Mouse (Mus musculus) G1E (cell line): ENCODE measurements around the gene Mypop. TPM values are rescaled to one million over a fixed set of nuclear protein-coding genes. Genes with fewer than 3 reads are reported as not detected.

Experiments used
- ATAC-seq: 2 replicates; pipeline ENCODE4 v1.8.0; 2016; ENCODE audit warnings: mild to moderate bottlenecking; ENCODE audit not compliant: insufficient number of reproducible peaks, poor library complexity, low FRiP score, severe bottlenecking; ENCODE audit errors: extremely low read depth
- DNase-seq: peaks from one replicate; pipeline ENCODE4 v3.0.0; 2012; ENCODE audit warnings: low spot score
- H3K27me3 ChIP-seq: 2 replicates; pipeline ENCODE4 v1.6.1; 2012; ENCODE audit warnings: mild to moderate bottlenecking, low read length, inconsistent platforms; ENCODE audit not compliant: insufficient read depth
- H3K36me3 ChIP-seq: replicated peaks from 2 replicates; pipeline ENCODE3; 2012; ENCODE audit warnings: mild to moderate bottlenecking, inconsistent platforms
- H3K4me1 ChIP-seq: 2 replicates; pipeline ENCODE4 v1.6.1; 2012; ENCODE audit warnings: low read depth, low read length, inconsistent platforms, mixed read lengths; ENCODE audit not compliant: insufficient read depth
- H3K4me3 ChIP-seq: 2 replicates; pipeline ENCODE4 v1.5.1; 2012; ENCODE audit warnings: low read depth, mild to moderate bottlenecking, inconsistent platforms, low read length, moderate library complexity, mixed read lengths
- H3K9me3 ChIP-seq: replicated peaks from 2 replicates; pipeline ENCODE4 v1.6.1; 2012; ENCODE audit warnings: inconsistent platforms
- CTCF ChIP-seq: IDR thresholded peaks from 2 replicates; pipeline ENCODE4 v1.5.1; 2012; ENCODE audit warnings: low read depth, low read length, inconsistent platforms, mixed read lengths
- GATA1 ChIP-seq: IDR thresholded peaks from 2 replicates; pipeline ENCODE4 v1.6.1; 2012; ENCODE audit warnings: borderline replicate concordance, low read length, inconsistent platforms, mixed read lengths
- GATA2 ChIP-seq: IDR thresholded peaks from 2 replicates; pipeline ENCODE4 v1.6.1; 2012; ENCODE audit warnings: low read depth, low read length, inconsistent platforms, borderline replicate concordance
- POLR2AphosphoS5 ChIP-seq: IDR thresholded peaks from 2 replicates; pipeline ENCODE4 v1.6.1; 2012; ENCODE audit warnings: low read depth, low read length, inconsistent platforms; ENCODE audit not compliant: insufficient replicate concordance
- TAL1 ChIP-seq: conservative IDR thresholded peaks from 2 replicates; pipeline ENCODE4 v1.6.1; 2012; ENCODE audit warnings: low read depth, low read length, inconsistent platforms, mixed read lengths
- polyA plus RNA-seq: library from polyadenylated mRNA; stranded (reverse); fragments of >175 nt; gene quantifications from 2 replicates; pipeline ENCODE4 v1.2.3, GENCODE M21; 2012
- total RNA-seq, 2 experiments: library from RNA; stranded (forward) in 1 of 2; stranded (reverse) in 1 of 2; fragments of 200-1000 nt in 1 of 2; fragments of >200 nt in 1 of 2; fragmentation: Nextera tagmentation in 1 of 2; gene quantifications; 2 replicates each; pipeline ENCODE4 v1.2.3; 2014 to 2017

Mypop gene
- total and polyA plus RNA-seq, 3 experiments: 2.0 to 15.8 (median 2.4) TPM

DNA sequence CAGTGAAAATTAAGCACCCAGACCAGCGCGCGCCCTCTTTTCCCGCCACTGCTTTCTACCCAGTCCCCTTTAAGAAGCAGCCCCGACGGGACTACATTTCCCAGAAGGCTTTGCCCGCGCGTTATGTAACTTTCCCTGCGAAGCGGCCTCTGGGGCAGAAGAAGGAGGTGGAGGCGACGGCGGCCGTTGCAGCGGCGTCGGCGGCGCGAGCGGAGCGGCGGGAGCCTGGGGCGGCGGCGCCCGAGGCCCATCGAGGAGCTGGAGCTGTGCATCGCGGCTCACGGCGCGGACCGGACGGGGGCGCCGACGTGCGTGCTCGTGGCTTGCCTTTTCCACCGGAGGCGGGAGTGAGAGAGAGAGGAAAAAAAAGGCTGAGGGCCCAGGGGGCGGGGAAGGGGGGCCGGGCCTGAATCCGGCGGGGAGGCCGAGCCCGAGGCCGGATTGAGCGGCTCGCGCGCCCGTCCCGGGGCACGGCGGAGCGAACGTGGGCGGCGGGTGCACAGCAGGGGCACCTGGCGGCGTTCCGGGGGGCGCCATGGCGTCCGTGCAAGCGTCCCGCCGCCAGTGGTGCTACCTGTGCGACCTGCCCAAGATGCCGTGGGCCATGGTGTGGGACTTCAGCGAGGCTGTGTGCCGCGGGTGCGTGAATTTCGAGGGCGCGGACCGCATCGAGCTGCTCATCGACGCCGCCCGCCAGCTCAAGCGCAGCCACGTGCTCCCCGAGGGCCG is 13.0 kb downstream of the Mypop start, which contains the start of gene Irf2bp1:
Irf2bp1 (plus strand) TSS at position 143 of the 729 bp plus-strand sequence.
- no peak for TF ChIP-seq GATA1
- no peak for TF ChIP-seq POLR2AphosphoS5
- TF ChIP-seq CTCF: no peak
- no peak for TF ChIP-seq TAL1
- TF ChIP-seq GATA2: no peak
- H3K27me3 ChIP-seq: no peaks in the 10 kb centered on the region
- ATAC-seq (peak; percentile 55), DNase-seq (peak; percentile 74)
- H3K36me3 ChIP-seq: peaks cover 56% of the 10 kb centered on the region
- H3K4me1 ChIP-seq: peaks cover 68% of the 10 kb centered on the region
- peak within 1 kb of the TSS; percentile 90 for H3K4me3 ChIP-seq
- H3K9me3 ChIP-seq: no peaks in the 10 kb centered on the region

DNA sequence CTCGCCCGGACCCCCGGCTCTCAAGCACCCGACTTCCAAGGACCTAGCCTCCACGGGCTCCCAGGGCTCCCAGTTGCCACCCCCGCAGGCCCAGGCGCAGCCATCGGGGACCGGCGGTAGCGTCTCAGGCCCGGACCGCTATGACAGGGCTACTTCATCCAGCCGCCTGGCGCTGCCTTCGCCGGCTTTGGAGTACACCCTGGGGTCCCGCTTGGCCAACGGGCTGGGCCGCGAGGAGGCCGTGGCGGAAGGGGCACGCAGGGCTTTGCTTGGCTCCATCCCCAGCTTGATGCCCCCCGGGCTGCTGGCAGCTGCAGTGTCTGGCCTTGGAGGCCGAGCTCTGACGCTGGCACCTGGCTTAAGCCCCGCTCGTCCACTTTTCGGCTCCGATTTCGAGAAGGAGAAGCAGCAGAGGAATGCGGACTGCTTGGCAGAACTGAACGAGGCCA is 13.6 kb downstream of the Mypop start:
- H3K27me3 ChIP-seq: no peaks in the 10 kb centered on the region
- H3K4me3 ChIP-seq: peak overlapping the region; percentile 90
- no peak for TF ChIP-seq TAL1
- TF ChIP-seq POLR2AphosphoS5: no peak
- TF ChIP-seq GATA1: no peak
- no peak for TF ChIP-seq GATA2
- no peak for TF ChIP-seq CTCF
- DNase-seq (no peak), ATAC-seq (no peak)
- peaks cover 68% of the 10 kb centered on the region for H3K4me1 ChIP-seq
- no peaks in the 10 kb centered on the region for H3K9me3 ChIP-seq
- H3K36me3 ChIP-seq: peaks cover 56% of the 10 kb centered on the region

DNA sequence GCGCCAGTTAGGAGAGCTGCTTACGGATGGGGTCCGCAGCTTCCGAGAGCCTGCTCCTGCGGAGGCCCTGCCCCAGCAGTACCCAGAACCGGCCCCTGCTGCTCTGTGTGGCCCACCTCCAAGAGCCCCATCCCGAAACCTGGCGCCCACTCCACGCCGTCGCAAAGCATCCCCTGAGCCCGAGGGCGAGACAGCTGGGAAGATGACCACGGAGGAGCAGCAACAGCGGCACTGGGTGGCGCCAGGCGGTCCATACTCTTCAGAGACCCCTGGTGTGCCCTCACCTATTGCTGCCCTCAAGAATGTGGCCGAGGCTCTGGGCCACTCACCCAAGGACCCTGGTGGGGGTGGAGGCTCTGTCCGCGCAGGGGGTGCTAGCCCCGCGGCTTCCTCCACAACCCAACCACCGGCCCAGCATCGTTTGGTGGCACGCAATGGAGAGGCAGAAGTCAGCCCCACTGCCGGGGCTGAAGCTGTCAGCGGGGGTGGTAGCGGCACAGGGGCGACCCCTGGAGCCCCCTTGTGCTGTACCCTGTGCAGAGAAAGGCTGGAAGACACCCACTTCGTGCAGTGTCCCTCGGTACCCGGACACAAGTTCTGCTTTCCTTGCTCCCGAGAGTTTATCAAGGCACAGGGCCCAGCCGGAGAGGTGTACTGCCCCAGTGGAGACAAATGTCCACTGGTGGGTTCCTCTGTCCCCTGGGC is 14.5 kb downstream of the Mypop start:
- Histone ChIP-seq H3K9me3 (no peaks in the 10 kb centered on the region), H3K27me3 (no peaks in the 10 kb centered on the region), H3K4me1 (peaks cover 69% of the 10 kb centered on the region), H3K4me3 (peak overlapping the region; percentile 90), H3K36me3 (peaks cover 55% of the 10 kb centered on the region)
- DNase-seq (no peak), ATAC-seq (no peak)
- no peak for TF ChIP-seq GATA1
- TF ChIP-seq TAL1: no peak

DNA sequence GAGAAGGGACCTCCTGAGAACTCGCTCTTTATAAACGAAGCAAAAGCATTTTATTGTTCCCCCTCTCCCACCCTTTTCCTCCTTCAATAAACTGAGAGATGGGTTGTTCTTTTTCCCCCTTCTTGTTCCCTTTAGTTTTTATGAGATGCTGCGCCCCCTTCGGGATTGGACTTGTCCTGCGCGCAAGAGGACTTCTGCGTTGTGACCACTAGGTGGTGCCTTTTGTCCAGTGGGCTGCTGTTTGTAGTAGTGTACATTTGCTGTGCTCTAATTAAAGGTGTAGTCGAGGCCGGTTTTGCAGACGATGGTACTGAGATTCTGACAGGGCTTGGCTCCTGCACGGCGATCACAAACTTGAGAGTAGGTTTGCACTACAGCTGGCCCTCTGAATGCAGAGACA is 15.4 kb downstream of the Mypop start:
- no peaks in the 10 kb centered on the region for H3K9me3 ChIP-seq
- H3K4me1 ChIP-seq: peaks cover 67% of the 10 kb centered on the region
- DNase-seq: no peak
- no peak for TF ChIP-seq GATA2
- no peak for TF ChIP-seq TAL1
- no peak for TF ChIP-seq POLR2AphosphoS5
- TF ChIP-seq GATA1: no peak
- TF ChIP-seq CTCF: peak; percentile 96
- ATAC-seq: peak; percentile 43; the same call in 1 of the 2 replicates
- no peaks in the 10 kb centered on the region for H3K27me3 ChIP-seq
- peaks cover 45% of the 10 kb centered on the region for H3K36me3 ChIP-seq
- H3K4me3 ChIP-seq: peak overlapping the region; percentile 90; the same call in 1 of the 2 replicates

DNA sequence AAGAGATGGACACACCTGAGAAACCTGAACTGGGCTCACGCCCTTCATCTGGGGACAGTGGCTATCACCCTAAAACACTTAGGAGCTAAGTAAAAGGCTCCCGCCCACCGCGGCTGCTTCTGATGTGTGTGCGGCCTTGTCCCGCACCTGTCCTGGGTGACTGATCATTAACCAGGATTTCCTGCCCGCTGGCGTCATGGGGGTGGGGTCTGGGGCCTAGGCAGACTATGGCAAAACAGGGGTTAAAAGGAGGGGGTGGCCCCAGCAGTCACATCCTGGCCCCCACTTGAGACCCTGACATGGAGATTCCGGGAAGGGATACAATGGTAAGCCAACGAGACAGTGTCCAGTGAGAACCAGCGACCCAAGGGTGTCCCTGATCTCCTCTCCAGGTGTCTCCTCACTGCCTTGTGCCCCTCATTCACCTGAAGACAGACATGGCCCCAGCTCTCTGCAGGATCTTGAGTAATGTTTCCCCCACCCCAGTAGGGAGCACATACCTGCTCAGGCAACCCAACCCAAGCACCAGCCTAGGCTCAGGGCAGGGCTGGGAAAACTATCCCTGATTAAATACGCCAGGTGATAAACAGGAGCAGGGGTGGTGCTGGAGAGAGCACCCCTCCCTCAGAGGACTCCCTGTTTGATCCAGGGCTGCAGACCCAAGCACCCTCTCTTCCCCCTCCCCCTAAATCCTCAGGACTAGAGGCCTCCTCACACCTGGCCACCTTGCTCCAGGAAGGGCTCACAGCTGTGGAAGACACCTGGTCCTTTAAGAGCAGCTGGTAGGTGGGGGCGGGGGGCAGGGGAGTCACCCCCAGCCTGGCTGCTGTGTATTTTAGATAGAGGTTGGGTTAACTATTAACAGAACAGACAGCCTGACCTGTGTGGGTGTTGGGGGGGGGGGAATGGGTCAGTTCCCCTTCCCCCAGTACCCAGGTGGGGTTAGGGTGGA is 16.3 kb downstream of the Mypop start:
- no peaks in the 10 kb centered on the region for H3K27me3 ChIP-seq
- TF ChIP-seq TAL1 (no peak), POLR2AphosphoS5 (no peak), CTCF (no peak)
- peaks cover 45% of the 10 kb centered on the region for H3K36me3 ChIP-seq
- H3K4me3 ChIP-seq: no peak overlapping the region; the same call in 1 of the 2 replicates
- no peak for ATAC-seq
- DNase-seq: no peak
- H3K9me3 ChIP-seq: no peaks in the 10 kb centered on the region
- H3K4me1 ChIP-seq: peaks cover 67% of the 10 kb centered on the region

DNA sequence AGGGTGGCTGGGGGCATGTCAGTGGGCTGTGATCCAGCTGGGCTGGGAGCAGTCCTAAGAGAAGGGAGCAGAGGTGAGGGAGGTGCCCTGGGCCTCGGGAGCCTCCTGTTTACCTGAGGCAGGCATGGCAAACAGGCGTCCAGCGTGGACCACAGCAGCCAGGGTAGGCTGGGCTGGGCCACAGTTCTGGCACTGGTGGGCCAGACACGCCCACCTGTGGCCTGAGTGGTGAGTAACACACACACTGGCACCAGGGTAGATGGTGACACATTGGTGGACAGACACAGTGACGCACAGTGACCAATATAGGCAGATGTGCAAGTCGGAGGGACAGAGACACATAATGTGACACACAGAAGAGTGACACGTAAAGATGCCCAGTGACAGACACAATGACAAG is 19.5 kb downstream of the Mypop start:
- no peak overlapping the region for H3K4me3 ChIP-seq
- peaks cover 12% of the 10 kb centered on the region for H3K27me3 ChIP-seq
- H3K36me3 ChIP-seq: peaks cover 34% of the 10 kb centered on the region
- no peak for ATAC-seq
- no peak for TF ChIP-seq GATA2
- no peak for TF ChIP-seq POLR2AphosphoS5
- TF ChIP-seq CTCF: no peak
- no peak for TF ChIP-seq TAL1
- no peak for TF ChIP-seq GATA1
- H3K4me1 ChIP-seq: peaks cover 50% of the 10 kb centered on the region
- H3K9me3 ChIP-seq: no peaks in the 10 kb centered on the region
- DNase-seq: no peak
